Mouse (Mus musculus): ENCODE results near the gene Ralgds. TPM values are rescaled to one million over a fixed set of nuclear protein-coding genes. Genes with fewer than 3 reads are reported as not detected.

Ralgds gene
- polyA plus RNA-seq, 2 experiments: 61.6 to 86.6 TPM

GRCm38 (mm10) chr2:28518231-28518630 is 5.3 kb downstream of the Ralgds start:
- H3K4me1 ChIP-seq (ENCODE audit: control insufficient read depth, insufficient read depth, low read length): peaks cover 29% of the 10 kb centered on the region
- WGBS: 27% methylated on average over 2 of the region's 2 CpGs
- H3K27me3 ChIP-seq (ENCODE audit: control insufficient read depth, insufficient read depth, low read length): no peaks in the 10 kb centered on the region
- no peak overlapping the region for H3K27ac ChIP-seq (replicated peaks; ENCODE audit: low read depth, low read length)
- H3K4me2 ChIP-seq (replicated peaks; ENCODE audit: low read depth, low read length, severe bottlenecking): no peak overlapping the region
- no peak for TF ChIP-seq POLR2A (IDR thresholded peaks at IDR 0.05; ENCODE audit: borderline replicate concordance, extremely low read depth, insufficient read depth, insufficient read length)
- no peaks in the 10 kb centered on the region; the same call in 1 of the 2 replicates for H3K36me3 ChIP-seq (ENCODE audit: control insufficient read depth, insufficient read depth, low read length)
- DNase-seq (ENCODE audit: low spot score): no peak
- no peak for ATAC-seq (ENCODE audit: low FRiP score, low read depth)
- H3K4me3 ChIP-seq (replicated peaks; ENCODE audit: low read length): no peak overlapping the region
- H3K9ac ChIP-seq (ENCODE audit: low read depth, low read length, severe bottlenecking): no peak overlapping the region
- H3K9me3 ChIP-seq (ENCODE audit: control insufficient read depth, low read length): no peaks in the 10 kb centered on the region

- Histone ChIP-seq H3K27me3 (ENCODE audit: control insufficient read depth, insufficient read depth, low read length) (no peaks in the 10 kb centered on the region), H3K27ac (replicated peaks; ENCODE audit: low read depth, low read length) (no peak overlapping the region), H3K9ac (ENCODE audit: low read depth, low read length, severe bottlenecking) (no peak overlapping the region), H3K4me3 (replicated peaks; ENCODE audit: low read length) (no peak overlapping the region), H3K4me1 (ENCODE audit: control insufficient read depth, insufficient read depth, low read length) (peaks cover 41% of the 10 kb centered on the region), H3K36me3 (ENCODE audit: control insufficient read depth, insufficient read depth, low read length) (no peaks in the 10 kb centered on the region; the same call in 1 of the 2 replicates), H3K4me2 (replicated peaks; ENCODE audit: low read depth, low read length, severe bottlenecking) (no peak overlapping the region), H3K9me3 (ENCODE audit: control insufficient read depth, low read length) (no peaks in the 10 kb centered on the region)
- 62% methylated on average over 5 of the region's 5 CpGs for WGBS
- ATAC-seq (ENCODE audit: low FRiP score, low read depth) (no peak), DNase-seq (ENCODE audit: low spot score) (no peak)
- no peak for TF ChIP-seq POLR2A (IDR thresholded peaks at IDR 0.05; ENCODE audit: borderline replicate concordance, extremely low read depth, insufficient read depth, insufficient read length)
Observed at GRCm38 (mm10) chr2:28520581-28520980, 7.7 kb downstream of the Ralgds start.

GRCm38 (mm10) chr2:28521571-28522151 is 8.7 kb downstream of the Ralgds start:
- Histone ChIP-seq H3K4me2 (replicated peaks; ENCODE audit: low read depth, low read length, severe bottlenecking) (no peak overlapping the region), H3K4me1 (ENCODE audit: control insufficient read depth, insufficient read depth, low read length) (peaks cover 51% of the 10 kb centered on the region)

GRCm38 (mm10) chr2:28522166-28522565 is 9.2 kb downstream of the Ralgds start:
- DNase-seq (ENCODE audit: low spot score) (no peak), ATAC-seq (ENCODE audit: low FRiP score, low read depth) (no peak)
- Histone ChIP-seq H3K27ac (replicated peaks; ENCODE audit: low read depth, low read length) (no peak overlapping the region), H3K4me1 (ENCODE audit: control insufficient read depth, insufficient read depth, low read length) (peaks cover 50% of the 10 kb centered on the region), H3K27me3 (ENCODE audit: control insufficient read depth, insufficient read depth, low read length) (no peaks in the 10 kb centered on the region), H3K36me3 (ENCODE audit: control insufficient read depth, insufficient read depth, low read length) (no peaks in the 10 kb centered on the region), H3K4me2 (replicated peaks; ENCODE audit: low read depth, low read length, severe bottlenecking) (no peak overlapping the region), H3K4me3 (replicated peaks; ENCODE audit: low read length) (no peak overlapping the region), H3K9ac (ENCODE audit: low read depth, low read length, severe bottlenecking) (no peak overlapping the region), H3K9me3 (ENCODE audit: control insufficient read depth, low read length) (no peaks in the 10 kb centered on the region)
- 67% methylated on average over 4 of the region's 4 CpGs for WGBS
- no peak for TF ChIP-seq POLR2A (IDR thresholded peaks at IDR 0.05; ENCODE audit: borderline replicate concordance, extremely low read depth, insufficient read depth, insufficient read length)

More at GRCm38 (mm10) chr2:28521571-28522151, 8.7 kb downstream of the Ralgds start:
- ATAC-seq (ENCODE audit: low FRiP score, low read depth) (no peak), DNase-seq (ENCODE audit: low spot score) (no peak)
- 80% methylated on average over 5 of the region's 6 CpGs for WGBS
- no peak overlapping the region for H3K27ac ChIP-seq (replicated peaks; ENCODE audit: low read depth, low read length)
- no peak for TF ChIP-seq POLR2A (IDR thresholded peaks at IDR 0.05; ENCODE audit: borderline replicate concordance, extremely low read depth, insufficient read depth, insufficient read length)
- no peak overlapping the region for H3K4me3 ChIP-seq (replicated peaks; ENCODE audit: low read length)
- no peaks in the 10 kb centered on the region; the same call in 1 of the 2 replicates for H3K36me3 ChIP-seq (ENCODE audit: control insufficient read depth, insufficient read depth, low read length)
- no peaks in the 10 kb centered on the region for H3K27me3 ChIP-seq (ENCODE audit: control insufficient read depth, insufficient read depth, low read length)
- H3K9me3 ChIP-seq (ENCODE audit: control insufficient read depth, low read length): no peaks in the 10 kb centered on the region
- H3K9ac ChIP-seq (ENCODE audit: low read depth, low read length, severe bottlenecking): peak overlapping the region; percentile 31; the same call in 1 of the 2 replicates

GRCm38 (mm10) chr2:28523643-28524117 is 10.8 kb downstream of the Ralgds start:
- Histone ChIP-seq H3K4me1 (ENCODE audit: control insufficient read depth, insufficient read depth, low read length) (peaks cover 39% of the 10 kb centered on the region), H3K4me3 (replicated peaks; ENCODE audit: low read length) (no peak overlapping the region), H3K9me3 (ENCODE audit: control insufficient read depth, low read length) (no peaks in the 10 kb centered on the region), H3K9ac (ENCODE audit: low read depth, low read length, severe bottlenecking) (no peak overlapping the region), H3K27me3 (ENCODE audit: control insufficient read depth, insufficient read depth, low read length) (no peaks in the 10 kb centered on the region), H3K27ac (replicated peaks; ENCODE audit: low read depth, low read length) (no peak overlapping the region), H3K4me2 (replicated peaks; ENCODE audit: low read depth, low read length, severe bottlenecking) (no peak overlapping the region), H3K36me3 (ENCODE audit: control insufficient read depth, insufficient read depth, low read length) (no peaks in the 10 kb centered on the region)
- peak; percentile 72 for ATAC-seq (ENCODE audit: low FRiP score, low read depth)
- DNase-seq (ENCODE audit: low spot score): peak; percentile 89
- TF ChIP-seq POLR2A (IDR thresholded peaks at IDR 0.05; ENCODE audit: borderline replicate concordance, extremely low read depth, insufficient read depth, insufficient read length): no peak
- WGBS: 5% methylated on average over 4 of the region's 5 CpGs

Measured in limb, embryonic 14.5 days (tissue).